Mouse (Mus musculus) MEL (cell line): ENCODE measurements around the gene Card10. TPM values are rescaled to one million over a fixed set of nuclear protein-coding genes. Genes with fewer than 3 reads are reported as not detected.

Source experiments
- DNase-seq: peaks from one replicate; pipeline ENCODE4 v3.0.0; 2011; ENCODE audit warnings: low read depth, low spot score
- H3K27ac ChIP-seq: 2 replicates; pipeline ENCODE4 v1.5.1; 2012; ENCODE audit warnings: low read depth, mild to moderate bottlenecking, control low read depth, low read length, moderate library complexity; ENCODE audit not compliant: control insufficient read depth
- H3K27me3 ChIP-seq, 2 experiments: fragments of 150-350 bp in 1 of 2; sonication (generic) in 1 of 2; 2 replicates each; pipeline ENCODE4 v1.6.1; 2012; ENCODE audit warnings: low read length in 2 of 2, mild to moderate bottlenecking in 2 of 2, improper control_type of control experiment in 1 of 2, moderate library complexity in 1 of 2; ENCODE audit not compliant: insufficient read depth in 2 of 2, control insufficient read depth in 1 of 2
- H3K36me3 ChIP-seq, 2 experiments: 2 replicates each; pipeline ENCODE4 v1.6.1; 2012 to 2014; ENCODE audit warnings: low read length in 2 of 2, improper control_type of control experiment in 1 of 2, inconsistent platforms in 1 of 2, mild to moderate bottlenecking in 1 of 2; ENCODE audit not compliant: insufficient read depth in 2 of 2, control insufficient read depth in 1 of 2
- H3K4me1 ChIP-seq, 2 experiments: fragments of 150-350 bp in 1 of 2; sonication (generic) in 1 of 2; 2 replicates each; pipeline ENCODE4 v1.6.1; 2012; ENCODE audit warnings: low read length in 2 of 2, improper control_type of control experiment in 1 of 2, mild to moderate bottlenecking in 1 of 2; ENCODE audit not compliant: insufficient read depth in 2 of 2, control insufficient read depth in 1 of 2
- H3K4me3 ChIP-seq, 2 experiments: fragments of 150-350 bp in 1 of 2; sonication (generic) in 1 of 2; 2 replicates each; pipeline ENCODE4 v1.5.1; 2012; ENCODE audit warnings: low read depth in 2 of 2, low read length in 2 of 2, mild to moderate bottlenecking in 2 of 2, moderate library complexity in 2 of 2, control low read depth in 1 of 2, improper control_type of control experiment in 1 of 2; ENCODE audit not compliant: control insufficient read depth in 1 of 2, insufficient read depth in 1 of 2
- H3K79me2 ChIP-seq: 2 replicates; pipeline ENCODE4 v1.6.1; 2012; ENCODE audit warnings: mild to moderate bottlenecking, low read length, moderate library complexity; ENCODE audit not compliant: control insufficient read depth, poor library complexity, insufficient read depth
- H3K9ac ChIP-seq: 2 replicates; pipeline ENCODE4 v1.6.1; 2012; ENCODE audit warnings: low read depth, mild to moderate bottlenecking, control low read depth, low read length, moderate library complexity; ENCODE audit not compliant: control insufficient read depth, poor library complexity, severe bottlenecking
- H3K9me3 ChIP-seq: fragments of 150-350 bp; sonication (generic); replicated peaks from 2 replicates; pipeline ENCODE4 v1.6.1; 2012; ENCODE audit warnings: mild to moderate bottlenecking, low read length, improper control_type of control experiment, moderate library complexity; ENCODE audit not compliant: insufficient read depth
- CHD1 ChIP-seq: IDR thresholded peaks from 2 replicates; pipeline ENCODE4 v1.6.1; 2012; ENCODE audit warnings: low read depth, mild to moderate bottlenecking, inconsistent platforms, low read length, improper control_type of control experiment
- CHD2 ChIP-seq: IDR thresholded peaks from 2 replicates; pipeline ENCODE4 v1.6.1; 2011; ENCODE audit warnings: low read length, improper control_type of control experiment
- ELF1 ChIP-seq: IDR thresholded peaks from 2 replicates; pipeline ENCODE4 v1.6.1; 2014; ENCODE audit warnings: low read depth, mild to moderate bottlenecking, inconsistent platforms, low read length, improper control_type of control experiment, moderate library complexity
- EP300 ChIP-seq, 2 experiments: IDR thresholded peaks; 2 replicates each; pipeline ENCODE4 v1.6.1; 2011; ENCODE audit warnings: improper control_type of control experiment in 2 of 2, low read length in 2 of 2, low read depth in 1 of 2, mild to moderate bottlenecking in 1 of 2
- GABPA ChIP-seq: IDR thresholded peaks from 2 replicates; pipeline ENCODE4 v1.6.1; 2012; ENCODE audit warnings: low read depth, mild to moderate bottlenecking, inconsistent platforms, low read length, improper control_type of control experiment, moderate library complexity
- JUND ChIP-seq: IDR thresholded peaks from 2 replicates; pipeline ENCODE4 v1.6.1; 2011; ENCODE audit warnings: low read depth, mild to moderate bottlenecking, improper control_type of control experiment, low read length
- MAX ChIP-seq: IDR thresholded peaks from 2 replicates; pipeline ENCODE4 v1.6.1; 2011; ENCODE audit warnings: low read length, improper control_type of control experiment
- MEF2A ChIP-seq: IDR thresholded peaks from 2 replicates; pipeline ENCODE4 v1.6.1; 2014; ENCODE audit warnings: low read depth, mild to moderate bottlenecking, inconsistent platforms, low read length, improper control_type of control experiment; ENCODE audit not compliant: poor library complexity, insufficient replicate concordance, severe bottlenecking; ENCODE audit errors: extremely low read depth
- MYC ChIP-seq: IDR thresholded peaks from 2 replicates; pipeline ENCODE4 v1.6.1; 2011; ENCODE audit warnings: low read depth, mild to moderate bottlenecking, low read length, improper control_type of control experiment, moderate library complexity
- NELFE ChIP-seq: IDR thresholded peaks from 2 replicates; pipeline ENCODE4 v1.6.1; 2011; ENCODE audit warnings: low read depth, low read length, improper control_type of control experiment
- NRF1 ChIP-seq: IDR thresholded peaks from 2 replicates; pipeline ENCODE4 v1.6.1; 2014; ENCODE audit warnings: low read depth, mild to moderate bottlenecking, inconsistent platforms, low read length, improper control_type of control experiment, moderate library complexity; ENCODE audit not compliant: poor library complexity, insufficient read depth, severe bottlenecking
- POLR2A ChIP-seq, 2 experiments: IDR thresholded peaks; 2 replicates each; pipeline ENCODE4 v1.6.1; 2011 to 2012; ENCODE audit warnings: low read length in 2 of 2, mild to moderate bottlenecking in 2 of 2, control low read depth in 1 of 2, improper control_type of control experiment in 1 of 2, low read depth in 1 of 2, moderate library complexity in 1 of 2; ENCODE audit not compliant: control insufficient read depth in 1 of 2, insufficient read depth in 1 of 2, poor library complexity in 1 of 2
- POLR2AphosphoS2 ChIP-seq: IDR thresholded peaks from 2 replicates; pipeline ENCODE4 v1.6.1; 2011; ENCODE audit warnings: low read length, improper control_type of control experiment
- POLR2AphosphoS5 ChIP-seq: IDR thresholded peaks from 2 replicates; pipeline ENCODE4 v1.6.1; 2012; ENCODE audit warnings: low read depth, borderline replicate concordance, mild to moderate bottlenecking, inconsistent platforms, low read length, moderate library complexity, mixed read lengths
- TAL1 ChIP-seq: IDR thresholded peaks from 2 replicates; pipeline ENCODE4 v1.6.1; 2012; ENCODE audit warnings: mild to moderate bottlenecking, inconsistent platforms, low read length, moderate library complexity, mixed read lengths
- UBTF ChIP-seq: IDR thresholded peaks from 2 replicates; pipeline ENCODE4 v1.6.1; 2012; ENCODE audit warnings: low read depth, mild to moderate bottlenecking, inconsistent platforms, low read length, improper control_type of control experiment, moderate library complexity, borderline replicate concordance; ENCODE audit not compliant: insufficient read depth
- ZKSCAN1 ChIP-seq: IDR thresholded peaks from 2 replicates; pipeline ENCODE4 v1.6.1; 2012; ENCODE audit warnings: low read depth, mild to moderate bottlenecking, inconsistent platforms, low read length, improper control_type of control experiment, moderate library complexity
- ZMIZ1 ChIP-seq: IDR thresholded peaks from 2 replicates; pipeline ENCODE4 v1.6.1; 2012; ENCODE audit warnings: low read depth, mild to moderate bottlenecking, inconsistent platforms, low read length, improper control_type of control experiment, moderate library complexity
- ZNF384 ChIP-seq: IDR thresholded peaks from 2 replicates; pipeline ENCODE4 v1.6.1; 2012; ENCODE audit warnings: low read depth, mild to moderate bottlenecking, inconsistent platforms, low read length, improper control_type of control experiment
- polyA plus RNA-seq, 2 experiments: library from polyadenylated mRNA; stranded (reverse) in 1 of 2; unstranded in 1 of 2; fragments of >175 nt in 1 of 2; fragments of >200 nt in 1 of 2; gene quantifications; 2 replicates each; pipeline versions ENCODE4 v1.2.1 to v1.2.4; 2012; ENCODE audit warnings: low replicate concordance in 2 of 2, low read depth in 1 of 2; ENCODE audit not compliant: insufficient read length in 2 of 2, insufficient read depth in 1 of 2, missing spikeins in 1 of 2
- total RNA-seq: library from RNA; depleted of rRNA; stranded (reverse); fragments of 300-350 nt; gene quantifications from 2 replicates; pipeline ENCODE4 v1.2.3, GENCODE M21; 2012

The Card10 gene
- total and polyA plus RNA-seq, 3 experiments, result not detected

DNA sequence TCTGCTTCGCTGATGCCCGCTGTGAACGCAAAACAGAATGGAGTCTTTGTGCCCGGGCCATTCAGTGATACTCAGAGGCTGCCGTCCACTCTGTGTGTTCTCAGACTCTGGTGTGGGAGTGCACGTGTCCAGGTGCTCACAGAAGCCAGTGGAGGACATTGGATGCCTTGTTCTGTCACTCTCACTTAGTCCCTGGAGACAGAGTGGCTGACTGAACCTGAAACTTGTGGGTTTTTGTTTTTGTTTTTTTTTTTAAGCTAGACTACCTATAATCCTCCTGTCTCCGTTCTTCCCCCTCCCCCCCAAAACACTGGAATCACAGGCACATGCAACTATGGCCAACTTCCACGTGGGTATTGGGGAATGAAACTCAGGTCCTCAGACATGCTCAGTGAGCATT, 43.5 kb upstream of the Card10 start:
- no peak overlapping the region for H3K9ac ChIP-seq
- no peak for DNase-seq
- H3K27ac ChIP-seq, result no peak overlapping the region
- no peak for TF ChIP-seq POLR2A (IDR thresholded peaks at IDR 0.05; ENCODE audit: control insufficient read depth in 1 of 2, insufficient read depth in 1 of 2, low read depth in 1 of 2, low read length in 2 of 2, poor library complexity in 1 of 2)
- no peak for TF ChIP-seq JUND
- no peak for TF ChIP-seq UBTF
- no peak for TF ChIP-seq POLR2AphosphoS2
- no peak for TF ChIP-seq NELFE
- TF ChIP-seq ELF1, result no peak
- TF ChIP-seq MEF2A, result no peak
- no peak for TF ChIP-seq NRF1
- H3K4me3 ChIP-seq, result no peak overlapping the region
- H3K79me2 ChIP-seq, result no peaks in the 10 kb centered on the region
- H3K27me3 ChIP-seq, result peaks cover 9 to 12% of the 10 kb centered on the region in 2 experiments
- H3K4me1 ChIP-seq, result peaks cover 3 to 27% of the 10 kb centered on the region in 2 experiments
- H3K36me3 ChIP-seq, result peaks cover 0 to 9% of the 10 kb centered on the region in 2 experiments; a peak in 2 of 4 replicates
- no peaks in the 10 kb centered on the region for H3K9me3 ChIP-seq

DNA sequence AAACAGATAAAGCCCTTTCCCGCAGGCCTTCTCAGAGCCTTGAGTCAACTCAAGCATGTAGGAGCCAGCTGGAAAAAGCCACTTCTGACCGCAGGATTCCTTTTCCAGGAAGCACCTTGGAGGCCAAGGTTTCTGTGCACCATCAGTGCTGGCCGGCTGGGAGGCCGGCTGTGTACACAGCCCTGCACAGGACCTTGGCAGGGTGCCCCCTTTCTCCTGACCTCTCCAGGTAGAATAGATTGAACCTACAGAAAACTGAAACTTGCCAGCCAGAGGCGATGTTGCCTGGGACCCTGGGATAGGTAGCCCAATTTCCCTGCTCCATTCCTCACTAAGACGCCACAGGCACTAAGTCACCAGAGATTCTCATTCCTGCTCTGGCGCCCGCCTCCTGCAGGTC, 43.0 kb upstream of the Card10 start:
- peaks cover 10 to 12% of the 10 kb centered on the region in 2 experiments for H3K27me3 ChIP-seq
- H3K4me1 ChIP-seq, result peaks cover 0 to 22% of the 10 kb centered on the region in 2 experiments; a peak in 2 of 4 replicates

DNA sequence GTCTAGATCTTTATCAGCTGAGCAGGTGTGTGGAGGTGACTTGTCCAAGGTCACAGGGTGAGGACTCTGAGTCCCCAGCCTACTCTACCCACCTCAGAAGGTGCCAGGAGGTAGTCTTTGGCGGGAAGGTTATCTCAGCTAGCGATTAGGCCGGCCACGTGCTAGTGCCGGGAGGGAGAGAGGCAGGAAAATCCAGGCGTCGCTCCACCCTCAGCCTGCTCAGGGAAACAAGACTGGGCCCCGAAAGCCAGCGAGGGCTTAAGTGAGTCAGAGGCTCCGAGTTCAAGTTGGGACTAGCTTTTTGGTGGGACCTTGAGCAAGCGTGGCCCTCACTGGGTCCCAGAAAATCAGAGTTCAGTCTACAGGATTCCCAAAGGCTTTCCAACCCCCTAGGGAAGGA, 42.5 kb upstream of the Card10 start:
- H3K9me3 ChIP-seq, result no peaks in the 10 kb centered on the region
- peaks cover 0 to 4% of the 10 kb centered on the region in 2 experiments; a peak in 1 of 4 replicates for H3K36me3 ChIP-seq
- no peak overlapping the region for H3K9ac ChIP-seq
- H3K79me2 ChIP-seq, result no peaks in the 10 kb centered on the region
- H3K4me1 ChIP-seq, result peaks cover 0 to 18% of the 10 kb centered on the region in 2 experiments; a peak in 1 of 4 replicates
- peaks cover 10 to 12% of the 10 kb centered on the region in 2 experiments for H3K27me3 ChIP-seq
- TF ChIP-seq ZKSCAN1 (no peak), MYC (no peak), POLR2AphosphoS5 (no peak), POLR2AphosphoS2 (no peak), MEF2A (no peak), EP300 (IDR thresholded peaks at IDR 0.05; ENCODE audit: low read depth in 1 of 2, low read length in 2 of 2) (no peak), MAX (no peak), NELFE (no peak), UBTF (no peak), JUND (no peak), CHD2 (no peak), ZNF384 (no peak), NRF1 (no peak), CHD1 (no peak), GABPA (no peak)
- DNase-seq, result no peak
- no peak overlapping the region for H3K27ac ChIP-seq
- H3K4me3 ChIP-seq, result no peak overlapping the region

More for the DNA sequence above, 43.0 kb upstream of the Card10 start:
- H3K79me2 ChIP-seq, result no peaks in the 10 kb centered on the region
- no peak overlapping the region for H3K4me3 ChIP-seq
- no peak overlapping the region for H3K27ac ChIP-seq
- H3K9me3 ChIP-seq, result no peaks in the 10 kb centered on the region
- no peak overlapping the region for H3K9ac ChIP-seq
- TF ChIP-seq TAL1, result no peak
- TF ChIP-seq ZMIZ1, result no peak
- no peak for TF ChIP-seq UBTF
- TF ChIP-seq NRF1, result no peak
- H3K36me3 ChIP-seq, result peaks cover 0 to 4% of the 10 kb centered on the region in 2 experiments; a peak in 1 of 4 replicates
- no peak for DNase-seq
